Mouse (Mus musculus) liver, adult 2 months (tissue): ENCODE measurements around the gene Odf3l1.

Experiments
- CTCF ChIP-seq: fragments of 200-500 bp; IDR thresholded peaks from 2 replicates; pipeline ENCODE4 v1.5.1; 2011; ENCODE audit warnings: low read depth, low read length, control low read depth
- POLR2A ChIP-seq: fragments of 200-500 bp; IDR thresholded peaks from 2 replicates; pipeline ENCODE4 v1.6.1; 2011; ENCODE audit warnings: low read length, control low read depth; ENCODE audit not compliant: insufficient read depth; ENCODE audit errors: extremely low read depth

DNA sequence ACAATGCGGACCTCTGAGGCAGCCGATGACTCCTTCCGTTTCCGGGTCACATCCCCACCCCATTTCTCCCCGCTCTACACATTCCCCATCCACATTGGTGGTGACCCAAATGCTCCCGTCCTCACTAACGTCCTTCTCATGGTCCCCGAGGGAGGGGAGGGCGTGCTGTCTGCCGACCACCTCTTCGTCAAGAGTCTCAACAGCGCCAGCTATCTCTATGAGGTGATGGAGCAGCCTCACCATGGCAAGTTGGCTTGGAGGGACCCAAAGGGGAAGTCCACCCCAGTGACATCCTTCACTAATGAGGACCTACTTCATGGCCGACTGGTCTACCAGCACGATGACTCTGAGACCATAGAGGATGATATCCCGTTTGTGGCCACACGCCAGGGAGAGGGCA, 23.1 kb upstream of the Odf3l1 start:
- TF ChIP-seq CTCF (no peak), POLR2A (no peak)
